Comparison of ENCODE assay signal across 8 mouse cellular contexts in the genomic region with DNA sequence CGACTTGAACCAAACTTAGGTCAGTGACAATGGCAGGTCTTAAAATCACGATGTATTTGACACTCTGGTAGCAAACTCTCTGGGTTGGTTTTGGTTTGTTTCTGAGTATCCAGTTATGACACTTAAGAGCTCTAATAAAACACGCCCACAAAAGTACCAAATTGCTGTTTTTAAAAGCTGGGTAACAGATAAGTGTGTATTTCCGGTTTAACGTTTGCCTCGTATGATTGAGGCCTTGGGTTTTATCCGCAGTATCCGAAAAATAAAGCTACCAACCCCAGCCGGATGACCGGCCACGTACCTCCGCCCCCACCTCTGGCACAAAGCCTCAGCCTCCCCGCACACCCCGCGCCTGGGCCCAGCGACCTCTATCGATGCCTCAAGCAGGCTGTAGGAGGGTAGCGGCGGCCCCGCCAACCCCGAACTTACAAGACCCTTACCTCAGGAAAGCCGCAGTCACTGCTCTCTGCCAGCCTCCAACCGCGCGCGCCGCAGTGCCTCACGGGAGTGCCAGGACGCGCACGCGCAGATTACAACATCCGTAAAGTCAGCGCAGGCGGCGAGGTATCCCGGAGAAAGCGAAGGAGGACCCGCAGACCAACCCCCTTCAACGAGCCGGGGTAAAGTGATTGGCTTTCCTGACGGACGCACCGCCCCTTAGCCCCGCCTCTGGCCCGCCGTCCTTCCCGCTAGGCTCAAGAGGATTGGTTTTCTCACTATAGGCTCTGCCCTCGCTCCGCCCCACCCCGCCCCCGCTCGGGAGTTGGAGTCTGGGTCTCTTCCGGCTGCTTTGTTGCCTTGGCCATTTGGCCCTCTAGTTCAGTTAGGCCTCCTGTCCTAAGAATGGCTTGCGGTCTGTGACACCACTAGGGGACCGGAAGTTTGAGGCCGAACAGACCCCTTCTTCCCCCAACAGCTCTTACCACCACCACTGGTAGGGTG. TPM values are rescaled to one million over a fixed set of nuclear protein-coding genes. Genes with fewer than 3 reads are reported as not detected.
A peak's percentile ranks its signal among the peaks of the same experiment; 100 is the strongest.
DNase-seq lines count a peak whose midpoint lies in the region; ATAC-seq and TF ChIP-seq lines count a peak whose summit lies in the region.

A gene (minus strand): TSS at position 499 of the 942 bp plus-strand sequence.
A gene (minus strand): TSS at position 578 of the 942 bp plus-strand sequence.

- ATAC-seq in frontal cortex, adult (ENCODE audit: low TSS enrichment), result peak; percentile 98
- peak; percentile 99 for ATAC-seq in lung, postnatal 0 days

- no peaks in the 10 kb centered on the region for H3K27me3 ChIP-seq in hindbrain, embryonic 10.5 days (ENCODE audit: insufficient read depth, poor library complexity, severe bottlenecking)
- H3K27me3 ChIP-seq in lung, postnatal 0 days (replicated peaks; ENCODE audit: insufficient read depth, low read length), result no peaks in the 10 kb centered on the region

- peaks cover 22% of the 10 kb centered on the region for H3K36me3 ChIP-seq in hindbrain, embryonic 10.5 days
- H3K36me3 ChIP-seq in lung, postnatal 0 days (ENCODE audit: insufficient read depth, low read length), result peaks cover 11% of the 10 kb centered on the region; the same call in 1 of the 2 replicates

- H3K4me3 ChIP-seq in hindbrain, embryonic 10.5 days, result peak within 1 kb of the TSS; percentile 86
- H3K4me3 ChIP-seq in lung, postnatal 0 days (ENCODE audit: low read depth, low read length), result peak within 1 kb of the TSS; percentile 70

- H3K4me1 ChIP-seq in hindbrain, embryonic 10.5 days (replicated peaks), result peaks cover 49% of the 10 kb centered on the region
- peaks cover 3% of the 10 kb centered on the region; the same call in 1 of the 2 replicates for H3K4me1 ChIP-seq in lung, postnatal 0 days (ENCODE audit: insufficient read depth, low read depth, low read length)

- TF ChIP-seq CTCF in lung, postnatal 0 days (IDR thresholded peaks at IDR 0.05), result peak; percentile 53

- WGBS in hindbrain, embryonic 10.5 days, result under 1% methylated on average over 57 of the region's 57 CpGs
- WGBS in lung, postnatal 0 days, result 1% methylated on average over 57 of the region's 57 CpGs

- no peaks in the 10 kb centered on the region for H3K9me3 ChIP-seq in hindbrain, embryonic 10.5 days
- H3K9me3 ChIP-seq in lung, postnatal 0 days (ENCODE audit: low read length), result no peaks in the 10 kb centered on the region

- no peak for TF ChIP-seq EP300 in lung, postnatal 0 days (IDR thresholded peaks at IDR 0.05)

- peak within 1 kb of the TSS; percentile 74 for H3K4me2 ChIP-seq in lung, postnatal 0 days (replicated peaks; ENCODE audit: low read depth, low read length)

- DNase-seq in MN1 (ENCODE audit: low spot score), result peak; percentile 99
- peak; percentile 97 for DNase-seq in cerebellum, adult 9-10 months
- peak; percentile 99 for DNase-seq in hindbrain, embryonic 10.5 days (ENCODE audit: low spot score)
- peak; percentile 98 for DNase-seq in layer of hippocampus, adult 9-11 months
- DNase-seq in lung, postnatal 0 days (ENCODE audit: low spot score), result peak; percentile 100
- DNase-seq in ovary, postnatal 14 days (ENCODE audit: low spot score), result peak; percentile 91
- DNase-seq in thymus, postnatal 14 days, result peak; percentile 98

- H3K27ac ChIP-seq in hindbrain, embryonic 10.5 days, result peak within 1 kb of the TSS; percentile 96
- peak within 1 kb of the TSS; percentile 89 for H3K27ac ChIP-seq in lung, postnatal 0 days (ENCODE audit: low read length)

- peak within 1 kb of the TSS; percentile 57 for H3K9ac ChIP-seq in lung, postnatal 0 days (replicated peaks; ENCODE audit: low read depth)

RNA-seq across cellular contexts. Expression of the first gene that starts in this region (rescaled TPM):
- polyA plus RNA-seq in hindbrain, embryonic 10.5 days (2016; fragmentation: Nextera tagmentation; extraction: Ambion mirVana), result 0.54 and 0.56 TPM in 2 replicates
- polyA plus RNA-seq in lung, postnatal 0 days (2015; fragmentation: Nextera tagmentation; extraction: Ambion mirVana), result 0.63 and 0.99 TPM in 2 replicates

RNA-seq across cellular contexts. Expression of the second gene that starts in this region (rescaled TPM):
- polyA plus RNA-seq in hindbrain, embryonic 10.5 days (2016; fragmentation: Nextera tagmentation; extraction: Ambion mirVana), result 35.0 and 46.0 TPM in 2 replicates
- polyA plus RNA-seq in lung, postnatal 0 days (2015; fragmentation: Nextera tagmentation; extraction: Ambion mirVana), result 8.2 and 8.6 TPM in 2 replicates

Comparison
In these comparisons a context has a peak if more than half of its experiments do, and no peak if none do; other contexts are left out.
1. Peak in every context shown above with its lines: DNase-seq, ATAC-seq, H3K4me3 ChIP-seq and H3K27ac ChIP-seq.